Mouse (Mus musculus) gastrocnemius, adult 18-20 months (tissue): Measurements from ENCODE around the gene Ezh1. TPM values are rescaled to one million over a fixed set of nuclear protein-coding genes. Genes with fewer than 3 reads are reported as not detected.

Experiments
- DNase-seq: peaks from one replicate; pipeline ENCODE4 v3.0.0; 2021; ENCODE audit warnings: low spot score
- total RNA-seq, 2 experiments: library from RNA; stranded (reverse); gene quantifications; 2 replicates each; pipeline ENCODE4 v1.2.3; 2021

The Ezh1 gene
- total RNA-seq, 2 experiments from 2014 or later = 25.3 to 26.3 TPM

DNA sequence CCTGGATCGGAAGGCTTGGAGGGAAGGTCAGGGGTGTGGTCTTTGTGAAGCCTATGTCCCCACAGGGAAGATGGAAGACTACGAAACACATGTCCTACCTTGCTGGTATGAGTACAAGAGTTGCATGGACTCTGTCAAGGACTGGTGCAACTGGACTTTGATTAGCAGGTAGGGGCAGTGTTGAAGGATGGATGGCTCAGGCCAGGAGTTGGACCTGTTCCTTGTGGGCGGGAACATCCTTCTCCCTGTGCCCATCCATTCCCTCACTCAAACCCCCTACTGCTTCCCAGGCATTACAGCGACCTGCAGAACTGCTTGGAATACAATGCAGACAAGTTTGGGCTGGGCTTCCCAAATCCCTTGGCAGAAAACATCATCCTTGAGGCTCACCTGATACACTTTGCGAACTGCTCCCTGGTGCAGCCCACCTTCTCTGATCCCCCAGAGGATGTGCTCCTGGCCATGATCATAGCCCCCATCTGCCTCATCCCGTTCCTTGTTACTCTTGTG is 21.3 kb upstream of the Ezh1 start:
- no peak for DNase-seq

DNA sequence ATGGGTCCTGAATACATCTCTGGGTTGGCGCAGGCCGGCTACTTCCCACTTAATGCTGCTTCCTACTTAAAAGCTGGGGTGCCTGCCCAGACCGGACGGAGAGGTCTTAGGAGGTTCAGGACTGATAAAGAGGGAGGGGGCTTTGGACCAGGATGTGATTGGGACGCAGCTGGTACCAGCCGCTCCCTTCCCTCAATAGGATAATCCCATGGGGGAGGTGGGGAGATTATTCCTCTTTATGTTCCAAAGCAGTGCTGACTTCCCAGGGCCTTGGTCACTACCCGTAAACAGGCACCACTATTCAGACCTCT is 20.4 kb upstream of the Ezh1 start:
- no peak for DNase-seq

DNA sequence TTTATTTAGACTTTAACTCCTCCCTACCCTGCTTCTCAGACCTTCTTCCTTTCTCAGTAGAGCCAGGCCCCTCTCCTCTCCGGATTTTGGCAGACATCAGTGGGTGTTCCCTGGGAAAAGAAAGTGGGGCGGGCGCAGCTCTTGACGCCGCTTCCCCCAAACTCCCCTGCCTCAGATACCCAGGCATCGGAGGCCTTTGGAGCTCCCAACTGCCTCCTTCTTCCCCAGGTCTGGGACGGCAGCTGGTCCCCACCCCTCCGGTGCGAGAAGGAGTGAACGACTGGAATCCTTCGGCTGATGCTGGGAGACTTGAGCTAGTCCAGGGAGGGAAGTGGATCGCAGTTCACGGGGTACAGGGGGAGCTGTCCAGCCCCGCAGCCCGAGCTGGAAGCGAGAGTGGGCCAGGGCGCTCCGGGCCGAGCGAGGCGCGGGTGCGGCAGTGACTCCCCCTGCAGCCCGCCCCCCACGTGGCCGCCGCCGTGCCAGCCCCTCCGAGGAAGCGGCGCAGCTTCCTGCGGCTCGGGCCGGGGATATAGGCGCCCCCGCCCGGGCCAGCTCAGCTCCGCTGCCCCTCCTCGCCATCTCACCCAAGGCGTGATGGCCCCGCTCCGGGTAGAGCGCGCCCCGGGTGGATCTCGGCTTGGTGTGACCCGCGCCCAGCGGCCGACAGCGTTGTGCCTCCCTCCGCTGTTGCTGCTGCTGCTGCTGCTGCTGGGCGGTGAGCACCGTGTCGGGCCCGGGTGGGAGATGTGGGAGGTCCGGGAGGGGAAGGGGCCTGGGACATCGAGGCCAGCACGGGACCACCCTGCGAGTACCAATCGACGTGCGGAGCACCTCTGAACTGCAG is 19.8 kb upstream of the Ezh1 start, which contains the start of gene Ramp2:
TSS of gene Ramp2 (plus strand) at position 174 of the 847 bp plus-strand sequence.
- DNase-seq = peak; percentile 66

DNA sequence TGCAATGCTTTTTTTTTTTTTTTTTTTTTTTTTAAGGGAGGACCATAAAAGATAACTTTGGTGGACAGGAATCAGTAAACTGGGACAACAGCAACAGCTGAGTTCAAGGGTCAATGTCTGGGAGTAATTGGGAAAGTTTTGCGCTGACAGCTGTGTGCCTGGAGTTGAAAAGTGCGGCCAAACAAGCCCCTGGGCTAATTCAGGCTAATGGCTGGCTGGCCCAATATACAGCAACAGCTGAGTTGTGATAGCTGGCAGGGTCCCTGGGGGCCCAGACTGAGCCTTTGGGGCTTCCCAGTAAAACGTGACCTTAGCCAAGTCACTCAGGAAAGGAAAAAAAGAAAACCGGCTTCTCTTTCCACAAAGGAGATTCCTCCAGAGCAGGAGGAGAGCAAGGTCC is 18.8 kb upstream of the Ezh1 start:
- peak; percentile 65 for DNase-seq

DNA sequence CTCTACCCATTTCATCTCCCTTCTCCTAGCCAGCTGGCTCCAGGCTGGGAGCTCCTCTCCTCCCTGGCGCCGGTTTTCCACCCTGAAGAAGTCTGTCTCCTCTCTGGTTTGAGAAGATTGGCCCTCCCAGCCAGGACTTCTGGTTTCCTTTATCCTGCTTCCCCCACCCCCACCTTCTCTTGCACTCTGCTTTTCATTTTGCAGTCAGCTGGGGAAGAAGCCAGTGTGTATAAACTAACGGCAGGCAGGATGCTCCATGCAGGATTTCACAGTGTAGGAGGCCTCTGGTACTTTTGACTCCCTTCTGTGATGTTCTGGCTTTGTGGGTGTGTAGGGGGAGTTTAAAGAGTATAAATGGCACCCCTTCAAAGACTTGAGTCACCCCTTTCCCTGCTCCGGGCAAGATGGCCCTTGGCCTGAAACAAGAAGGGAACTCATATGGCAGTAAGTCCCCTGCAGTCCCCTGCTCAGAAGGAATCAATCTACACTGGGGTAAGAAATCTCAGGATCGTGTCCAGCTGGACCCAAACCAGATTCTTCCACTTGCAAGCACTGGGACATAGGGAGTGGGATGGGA is 11.9 kb upstream of the Ezh1 start:
- peak; percentile 45 for DNase-seq

DNA sequence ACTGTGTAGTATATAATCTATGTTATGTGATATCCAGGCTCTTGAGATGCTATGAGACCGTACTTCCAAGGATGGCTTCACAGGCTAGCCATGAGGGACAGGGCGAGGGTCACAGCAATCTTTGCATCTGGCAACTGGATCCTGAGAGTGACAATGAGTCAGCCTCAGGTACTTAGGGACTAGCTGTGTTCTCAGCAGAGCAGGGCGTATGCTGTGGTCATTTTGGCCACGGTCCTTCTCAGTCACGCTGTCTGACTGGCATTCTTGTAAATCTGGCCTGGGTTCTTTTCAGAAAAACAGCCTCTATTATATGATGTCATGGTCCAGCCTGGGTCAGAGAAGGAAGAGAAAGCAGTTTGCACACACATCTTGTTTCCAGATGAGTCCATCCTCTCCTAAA is 10.5 kb upstream of the Ezh1 start:
- DNase-seq = peak; percentile 46

DNA sequence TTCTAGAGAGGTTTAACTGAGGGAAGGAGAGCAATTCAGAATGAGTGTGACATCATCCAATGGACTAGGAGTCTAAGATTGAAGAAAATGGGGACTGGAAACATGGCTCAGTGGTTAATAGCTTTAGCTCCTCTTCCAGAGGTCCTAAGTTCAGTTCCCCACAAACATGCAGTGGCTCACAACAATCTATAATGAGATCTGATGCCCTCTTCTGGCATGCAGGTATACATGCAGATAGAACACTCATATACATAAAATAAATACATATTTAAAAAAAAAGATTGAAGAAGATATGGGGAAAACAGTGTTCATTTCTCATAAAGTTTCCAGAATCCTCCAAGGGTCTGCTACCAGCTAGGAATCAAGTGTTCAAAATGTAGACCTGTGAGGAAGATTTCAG is 9.2 kb upstream of the Ezh1 start:
- no peak for DNase-seq

DNA sequence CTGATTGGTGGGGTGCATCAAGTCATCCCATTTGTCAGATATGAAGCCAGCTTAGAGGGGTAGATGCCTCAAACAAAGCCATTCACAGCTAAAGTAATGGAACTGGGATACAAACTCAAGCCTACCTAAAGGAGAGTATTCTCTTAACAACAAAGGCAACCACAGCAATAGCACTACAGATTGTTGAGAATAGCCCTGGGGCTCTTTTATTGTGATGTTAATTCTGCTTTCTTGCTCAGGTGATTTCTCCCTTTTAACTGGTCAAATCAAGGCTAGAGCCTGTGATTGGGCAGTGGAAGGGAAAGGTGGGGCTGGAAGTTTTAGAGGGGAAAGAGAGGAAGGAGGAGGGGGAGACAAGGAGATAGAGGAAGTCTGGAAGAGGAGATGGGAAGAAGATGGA is 7.9 kb upstream of the Ezh1 start:
- DNase-seq = no peak

DNA sequence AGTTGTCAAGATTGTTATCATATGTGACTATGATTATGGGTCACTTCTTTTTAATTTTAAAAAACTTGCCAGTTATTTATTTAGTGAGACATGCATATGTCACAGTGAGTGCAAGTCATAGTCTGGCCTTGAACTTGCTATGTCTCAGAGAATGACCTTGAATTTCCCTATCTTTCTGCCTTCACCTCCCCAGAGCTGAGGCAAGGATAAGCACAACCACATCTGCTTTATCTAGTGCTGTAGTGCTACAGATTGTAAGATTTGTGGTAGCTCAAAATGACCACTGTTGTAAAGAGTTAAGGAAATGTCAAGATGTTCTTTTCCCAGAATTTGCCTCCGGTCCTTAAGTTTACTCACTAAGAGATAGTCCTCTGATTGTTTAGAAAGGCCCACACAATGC is 7.0 kb upstream of the Ezh1 start:
- DNase-seq = no peak

DNA sequence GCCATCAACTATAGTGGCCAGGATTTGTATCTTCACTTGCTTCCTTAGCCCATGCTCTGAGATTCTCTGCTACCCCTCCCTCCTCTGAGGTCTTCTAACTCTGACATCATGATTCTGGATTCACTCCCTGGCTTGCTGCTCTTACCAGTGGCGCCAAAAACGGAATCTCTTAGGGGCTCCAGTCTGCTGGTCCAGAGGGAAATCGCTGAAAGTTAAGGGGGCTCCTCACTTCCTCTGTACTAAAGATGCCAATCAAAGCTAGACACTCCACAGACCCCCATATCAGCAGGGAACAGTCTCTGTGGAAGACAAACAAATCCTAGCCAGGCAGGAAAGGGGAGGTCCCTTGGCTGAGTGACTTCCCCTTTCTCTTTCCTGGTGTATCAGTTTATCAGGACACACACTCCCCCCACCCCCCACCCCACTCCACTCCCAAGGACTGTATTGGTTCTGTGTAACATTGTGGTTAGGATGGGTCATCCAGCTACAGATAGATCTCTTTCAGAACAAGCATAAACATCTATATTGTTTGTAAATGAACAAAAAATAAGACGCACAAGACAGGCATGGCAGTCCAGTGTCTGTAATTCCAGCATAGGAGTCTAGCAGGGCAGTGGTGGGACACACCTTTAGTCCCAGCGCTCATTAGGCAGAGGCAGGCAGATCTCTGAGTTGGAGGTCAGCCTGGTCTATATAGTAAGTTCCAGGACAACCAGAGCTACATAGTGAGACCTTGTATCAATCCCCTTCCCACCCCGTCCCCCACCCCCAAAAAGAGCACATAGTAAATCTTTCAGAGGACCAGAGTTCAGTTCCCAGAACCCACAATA is 6.0 kb upstream of the Ezh1 start:
- peak; percentile 65 for DNase-seq

DNA sequence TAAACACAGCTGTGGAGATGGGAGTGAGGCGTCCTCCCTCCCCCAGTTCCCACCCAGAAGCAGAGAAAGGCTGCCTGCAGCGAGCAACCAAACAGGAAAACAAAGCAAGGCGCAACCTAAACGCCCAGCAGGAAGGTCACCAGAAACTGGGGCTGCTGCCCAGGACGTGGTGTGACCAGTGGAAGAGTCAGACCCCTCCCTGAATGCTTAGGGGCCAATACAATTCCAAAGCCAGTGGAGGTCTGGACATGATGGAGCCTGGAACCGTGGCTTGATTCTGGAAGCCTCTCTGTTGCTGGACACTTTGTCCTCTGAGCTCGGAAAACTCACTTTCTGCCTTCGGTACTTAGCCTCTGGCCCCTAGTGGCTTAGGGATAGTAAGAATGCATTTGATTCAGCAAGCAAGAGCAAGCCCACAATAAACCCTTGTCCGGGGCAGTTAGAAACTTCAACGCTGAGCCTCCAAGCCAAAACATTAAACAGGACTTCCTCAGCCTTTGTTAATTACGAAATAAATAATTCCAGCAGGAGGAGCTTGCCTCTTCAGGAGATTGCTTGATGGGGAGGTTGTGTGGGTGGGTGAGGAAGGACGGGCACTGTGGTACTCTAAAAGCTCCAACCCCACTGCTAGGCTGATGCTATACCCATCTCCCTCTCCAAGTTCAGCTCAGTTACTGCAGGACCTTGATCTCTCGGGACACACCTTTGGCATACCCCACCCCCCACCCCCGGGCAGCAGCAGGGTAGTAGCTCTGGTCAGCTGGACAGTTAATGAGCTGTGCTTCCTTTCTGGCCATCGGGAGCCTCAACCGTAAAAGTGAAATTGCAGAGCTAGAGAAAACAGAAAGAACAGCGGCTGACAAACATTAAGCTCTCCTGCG is 5.0 kb upstream of the Ezh1 start:
- DNase-seq = peak; percentile 86

DNA sequence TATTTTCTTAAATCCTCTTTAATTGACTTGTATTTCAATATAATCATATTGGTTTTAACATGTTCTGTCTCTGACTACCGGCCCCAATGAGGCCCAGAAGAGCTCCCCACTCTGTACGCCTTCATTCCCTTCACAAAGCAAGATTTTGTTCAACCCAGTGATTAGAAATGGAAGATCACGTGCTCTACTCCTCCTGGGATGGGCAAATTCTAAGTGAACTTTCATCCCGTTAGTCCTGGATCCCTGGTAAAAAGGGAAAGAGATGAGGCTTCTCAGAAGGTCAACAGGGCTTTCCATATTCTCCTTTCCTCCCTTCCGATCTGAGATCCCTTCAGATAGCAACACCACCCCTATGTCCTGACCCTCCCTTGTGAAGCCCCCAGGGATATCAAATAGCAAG is 4.3 kb upstream of the Ezh1 start:
- DNase-seq = no peak

DNA sequence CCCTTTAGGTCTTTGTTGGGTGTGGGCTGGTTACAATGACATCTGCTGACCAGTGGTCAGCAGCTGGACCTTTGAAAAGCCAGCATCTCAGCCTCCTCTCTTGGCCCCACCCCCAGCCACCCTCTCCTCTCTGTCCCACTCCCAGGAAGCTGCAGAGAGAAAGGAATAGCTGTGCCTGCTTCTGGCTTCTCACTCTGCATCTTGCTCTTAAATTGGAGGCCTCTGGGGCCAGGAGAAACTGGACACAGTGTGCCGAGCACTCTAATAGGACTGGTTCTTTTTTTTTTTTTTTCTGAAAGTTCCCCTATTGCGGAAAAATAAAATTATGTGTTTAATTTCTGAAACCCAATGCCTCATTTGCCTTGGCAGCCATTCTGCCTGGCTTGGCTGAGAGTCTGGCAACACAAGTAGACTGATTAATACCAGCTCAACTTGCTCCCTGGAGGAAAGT is 3.8 kb upstream of the Ezh1 start:
- DNase-seq = peak; percentile 75

DNA sequence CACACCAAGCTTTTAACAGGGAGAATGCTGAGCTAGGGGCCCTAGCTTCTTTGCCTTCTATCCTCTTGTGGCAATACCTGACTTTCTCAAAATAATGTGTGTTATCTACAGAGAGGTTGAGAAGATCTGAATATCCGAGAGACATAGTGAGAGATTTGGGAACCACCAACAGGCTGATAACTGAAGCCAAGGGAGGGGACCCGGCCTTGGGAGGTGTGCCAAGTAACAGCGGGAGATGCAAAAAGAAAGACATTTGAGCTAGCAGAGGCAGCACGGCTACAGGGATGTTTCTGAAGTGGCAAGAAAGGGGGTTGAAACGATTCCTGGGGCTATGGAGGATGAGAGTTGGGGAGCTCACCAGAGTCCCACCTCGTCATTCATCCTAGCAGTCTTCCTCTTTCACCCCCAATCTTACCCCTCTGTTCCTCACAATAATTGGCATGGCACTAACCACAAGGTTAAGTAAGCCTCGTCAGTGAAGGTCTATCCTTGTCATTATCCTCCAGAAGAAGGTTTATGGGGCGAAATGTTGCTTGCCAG is 3.2 kb upstream of the Ezh1 start:
- peak; percentile 64 for DNase-seq

DNA sequence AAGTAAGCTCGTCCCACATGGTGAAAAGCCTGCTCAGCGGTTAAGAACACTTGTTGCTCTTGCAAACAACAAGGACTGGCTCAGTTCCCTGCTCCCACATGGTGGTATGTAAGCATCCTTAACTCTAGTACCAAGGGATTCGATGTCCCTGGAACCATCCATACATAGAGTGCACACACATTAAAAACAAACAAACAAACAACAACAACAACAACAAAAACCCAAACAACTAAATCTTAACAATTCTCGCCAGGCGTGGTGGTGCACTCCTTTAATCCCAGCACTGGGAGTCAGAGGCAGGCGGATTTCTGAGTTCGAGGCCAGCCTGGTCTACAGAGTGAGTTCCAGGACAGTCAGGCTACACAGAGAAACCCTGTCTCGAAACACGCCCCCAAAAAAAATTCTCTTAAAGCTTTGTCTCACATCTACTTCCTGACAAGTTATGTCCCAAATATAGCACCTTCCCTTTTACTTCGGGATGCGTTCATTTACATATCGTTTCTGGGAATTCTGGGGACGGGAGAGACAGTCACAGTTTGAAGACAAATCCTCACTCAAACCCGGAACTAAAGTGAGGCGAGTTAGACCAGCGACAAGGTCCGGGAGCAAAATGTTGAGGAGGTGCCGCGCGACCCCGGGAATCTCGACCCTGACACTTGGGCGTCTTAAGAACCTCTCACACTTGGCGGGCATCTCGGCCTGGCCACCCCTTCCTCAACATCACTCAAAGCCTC is 765 bp downstream of the Ezh1 start:
- no peak for DNase-seq

DNA sequence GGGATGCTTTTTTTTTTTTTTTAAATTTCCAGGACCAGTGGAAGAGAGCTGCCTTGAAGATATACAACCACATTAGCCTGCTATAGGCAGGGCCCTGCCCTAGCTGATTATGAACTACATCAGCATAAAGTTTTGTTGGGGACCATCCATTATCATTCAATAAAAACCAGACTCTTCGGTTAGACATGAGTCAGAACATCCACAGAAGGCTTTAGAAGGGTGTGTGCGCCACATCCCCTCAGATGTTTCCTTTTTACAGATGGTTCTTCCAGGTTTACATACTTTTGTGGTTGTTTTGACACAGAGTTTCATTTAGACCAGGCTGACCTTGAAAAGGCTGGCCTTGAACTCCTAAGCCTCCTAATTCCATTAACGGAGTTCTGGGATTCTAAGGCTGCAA is 1.9 kb downstream of the Ezh1 start:
- no peak for DNase-seq

DNA sequence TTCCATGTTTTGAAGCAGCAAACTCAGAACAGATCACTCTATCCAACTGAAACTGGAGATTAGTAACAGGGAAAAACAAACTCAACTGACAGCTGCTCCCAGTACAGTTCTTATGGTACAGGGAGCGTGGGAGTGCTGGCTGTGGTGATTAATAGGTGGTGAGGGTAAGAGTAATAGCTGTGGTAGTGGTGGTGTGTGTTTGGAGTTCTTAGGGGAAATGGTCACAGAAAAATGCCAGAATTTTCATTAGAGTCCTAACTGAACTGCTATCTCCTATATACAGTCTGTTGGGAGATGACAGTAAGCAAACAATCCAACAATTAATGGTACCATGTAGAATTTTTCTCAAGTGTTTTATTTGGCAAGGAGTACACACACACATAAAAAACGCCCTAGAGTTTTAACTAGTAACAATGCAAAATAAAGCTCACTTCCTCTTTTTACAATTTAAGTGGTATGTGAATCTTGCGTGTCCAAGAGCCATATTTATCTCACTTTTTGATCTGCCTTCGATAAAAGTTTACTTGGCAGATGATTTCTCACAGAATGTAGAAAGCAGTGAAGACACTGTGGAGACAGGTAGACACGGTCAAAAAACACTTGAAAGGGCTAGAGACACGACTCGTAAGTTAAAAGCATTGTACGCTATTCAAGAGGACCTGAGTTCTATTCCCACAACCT is 4.8 kb downstream of the Ezh1 start:
- DNase-seq = no peak

DNA sequence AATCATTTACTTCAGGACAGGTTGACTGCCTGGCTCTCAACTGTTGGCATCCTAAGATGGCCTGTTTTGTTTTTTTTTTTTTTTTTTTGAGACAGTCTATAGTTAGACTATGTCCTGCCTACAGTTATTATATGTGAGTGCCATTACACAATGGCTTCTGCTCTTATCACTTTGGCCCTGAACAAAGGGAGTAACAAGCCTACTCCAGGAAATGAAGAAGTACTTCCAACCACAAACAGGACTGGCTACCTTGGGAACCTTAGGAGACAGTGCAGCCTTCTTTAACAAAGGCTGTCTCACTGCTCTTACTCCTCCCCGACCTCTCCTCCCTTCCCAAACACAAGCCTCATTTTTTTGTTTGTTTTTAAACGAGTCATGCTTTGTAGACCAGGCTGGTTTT is 5.4 kb downstream of the Ezh1 start:
- DNase-seq = no peak

DNA sequence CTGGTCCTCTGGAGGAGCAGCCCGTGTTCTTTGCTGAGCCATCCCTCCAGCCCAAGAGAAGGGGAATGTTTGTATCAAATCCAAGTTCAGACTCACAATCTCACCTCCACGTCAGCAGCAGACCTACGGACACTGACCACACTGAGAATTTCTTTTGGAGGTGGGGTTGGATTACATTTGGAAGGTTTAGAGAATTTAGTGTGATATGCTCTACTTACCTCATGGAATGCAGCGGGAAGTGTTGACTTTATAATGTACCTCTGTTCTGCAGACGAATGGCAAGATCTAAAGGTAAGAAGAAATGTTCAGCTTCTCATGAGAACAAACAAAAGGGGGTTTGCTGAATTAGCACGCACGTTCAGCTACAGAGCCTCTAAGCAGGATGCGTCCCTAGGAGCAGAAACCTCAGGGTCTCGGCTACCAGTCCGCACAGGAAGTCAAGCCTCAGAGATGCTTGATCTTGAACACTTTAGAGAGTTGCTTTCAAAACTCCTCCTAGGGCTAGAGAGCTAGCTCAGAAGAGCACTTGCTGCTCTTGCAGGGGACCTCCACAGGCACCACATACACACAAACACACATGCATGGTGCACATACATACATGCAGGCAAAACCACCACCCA is 7.7 kb downstream of the Ezh1 start:
- no peak for DNase-seq
